ENCODE assay signal across 7 mouse cellular contexts in genomic region chr11:95858528-95859467, GRCm38 (mm10). TPM values are rescaled to one million over a fixed set of nuclear protein-coding genes. Genes with fewer than 3 reads are reported as not detected.
DNase-seq lines count a peak whose midpoint lies in the region; ATAC-seq and TF ChIP-seq lines count a peak whose summit lies in the region.

No protein-coding gene starts in this region.

- peak; percentile 97 for ATAC-seq in intestine, postnatal 0 days
- peak; percentile 99 for ATAC-seq in midbrain, embryonic 12.5 days (ENCODE audit: low FRiP score, low read depth)

- H3K9ac ChIP-seq in intestine, postnatal 0 days (ENCODE audit: low read depth, low read length): peak overlapping the region; percentile 56
- H3K9ac ChIP-seq in midbrain, embryonic 12.5 days (replicated peaks): peak overlapping the region; percentile 63

- H3K36me3 ChIP-seq in embryonic facial prominence, embryonic 10.5 days (replicated peaks): no peaks in the 10 kb centered on the region
- H3K36me3 ChIP-seq in intestine, postnatal 0 days (ENCODE audit: control insufficient read depth, insufficient read depth): no peaks in the 10 kb centered on the region
- no peaks in the 10 kb centered on the region for H3K36me3 ChIP-seq in midbrain, embryonic 12.5 days
- H3K36me3 ChIP-seq in small intestine, adult 2 months (ENCODE audit: control insufficient read depth, insufficient read depth, low read length): peaks cover 3% of the 10 kb centered on the region; the same call in 1 of the 2 replicates

- H3K27me3 ChIP-seq in embryonic facial prominence, embryonic 10.5 days (replicated peaks; ENCODE audit: low read depth, poor library complexity, severe bottlenecking): no peaks in the 10 kb centered on the region
- H3K27me3 ChIP-seq in intestine, postnatal 0 days (replicated peaks; ENCODE audit: control insufficient read depth, insufficient read depth, low read length): no peaks in the 10 kb centered on the region
- H3K27me3 ChIP-seq in midbrain, embryonic 12.5 days: no peaks in the 10 kb centered on the region
- H3K27me3 ChIP-seq in small intestine, adult 2 months (ENCODE audit: control insufficient read depth, insufficient read depth, low read length): no peaks in the 10 kb centered on the region

- H3K4me2 ChIP-seq in intestine, postnatal 0 days (replicated peaks; ENCODE audit: low read depth): peak overlapping the region; percentile 75
- H3K4me2 ChIP-seq in midbrain, embryonic 12.5 days (replicated peaks): peak overlapping the region; percentile 81

- under 1% methylated on average over 58 of the region's 58 CpGs for WGBS in embryonic facial prominence, embryonic 10.5 days
- WGBS in intestine, postnatal 0 days: under 1% methylated on average over 58 of the region's 58 CpGs
- under 1% methylated on average over 58 of the region's 58 CpGs for WGBS in midbrain, embryonic 12.5 days
- under 1% methylated on average over 58 of the region's 58 CpGs for WGBS in small intestine, adult 2 months

- peak; percentile 97 for DNase-seq in adrenal gland, postnatal 10 days
- peak; percentile 98 for DNase-seq in embryonic facial prominence, embryonic 10.5 days (ENCODE audit: low spot score)
- peak; percentile 80 for DNase-seq in gonadal fat pad, adult 2 months (ENCODE audit: low read depth)
- DNase-seq in left cerebral cortex, postnatal 4 days: peak; percentile 99

- TF ChIP-seq POLR2A in small intestine, adult 2 months (IDR thresholded peaks at IDR 0.05; ENCODE audit: low read depth, low read length): peak; percentile 5; the same call in 1 of the 2 replicates

- peak overlapping the region; percentile 83 for H3K27ac ChIP-seq in embryonic facial prominence, embryonic 10.5 days (replicated peaks)
- H3K27ac ChIP-seq in intestine, postnatal 0 days (ENCODE audit: low read depth, low read length): peak overlapping the region; percentile 90
- peak overlapping the region; percentile 92 for H3K27ac ChIP-seq in midbrain, embryonic 12.5 days (replicated peaks)
- H3K27ac ChIP-seq in small intestine, adult 2 months (ENCODE audit: insufficient read depth, low read depth, low read length): peak overlapping the region; percentile 87

- intact Hi-C loops in left cerebral cortex, postnatal 4 days (cut with DNase I): no loop called here

- TF ChIP-seq CTCF in intestine, postnatal 0 days (IDR thresholded peaks at IDR 0.05; ENCODE audit: low read depth): no peak
- TF ChIP-seq CTCF in small intestine, adult 2 months (IDR thresholded peaks at IDR 0.05; ENCODE audit: extremely low read depth, insufficient read length, insufficient replicate concordance, low read depth, low read length): no peak

- H3K9me3 ChIP-seq in embryonic facial prominence, embryonic 10.5 days: no peaks in the 10 kb centered on the region
- H3K9me3 ChIP-seq in intestine, postnatal 0 days (ENCODE audit: control insufficient read depth): no peaks in the 10 kb centered on the region
- H3K9me3 ChIP-seq in midbrain, embryonic 12.5 days: no peaks in the 10 kb centered on the region

- H3K4me1 ChIP-seq in embryonic facial prominence, embryonic 10.5 days: peaks cover 19% of the 10 kb centered on the region
- H3K4me1 ChIP-seq in intestine, postnatal 0 days (replicated peaks; ENCODE audit: control insufficient read depth, insufficient read depth, low read length): no peaks in the 10 kb centered on the region
- peaks cover 15% of the 10 kb centered on the region for H3K4me1 ChIP-seq in midbrain, embryonic 12.5 days
- no peaks in the 10 kb centered on the region; the same call in 1 of the 2 replicates for H3K4me1 ChIP-seq in small intestine, adult 2 months (ENCODE audit: control insufficient read depth, insufficient read depth, insufficient read length, low read length)

- H3K4me3 ChIP-seq in embryonic facial prominence, embryonic 10.5 days: peak overlapping the region; percentile 72
- H3K4me3 ChIP-seq in intestine, postnatal 0 days (ENCODE audit: low read depth, low read length): peak overlapping the region; percentile 64
- peak overlapping the region; percentile 63 for H3K4me3 ChIP-seq in midbrain, embryonic 12.5 days
- peak overlapping the region; percentile 80 for H3K4me3 ChIP-seq in small intestine, adult 2 months (ENCODE audit: low read depth, low read length)

RNA-seq across cellular contexts. Expression of gene Abi3, which starts 16.5 kb away (rescaled TPM):
- total RNA-seq in adrenal gland, postnatal 10 days (2021): 10 to 100 TPM; 11.5 to 14.8 TPM
- 3.7 and 4.1 TPM in 2 replicates for polyA plus RNA-seq in embryonic facial prominence, embryonic 10.5 days (2016; fragmentation: Nextera tagmentation; extraction: Ambion mirVana)
- polyA plus RNA-seq in gonadal fat pad, adult 2 months (2012; rRNA removed): 12.4 and 17.7 TPM in 2 replicates
- 7.5 and 8.1 TPM in 2 replicates for polyA plus RNA-seq in intestine, postnatal 0 days (2015; fragmentation: Nextera tagmentation; extraction: Ambion mirVana)
- total RNA-seq in left cerebral cortex, postnatal 4 days (2021): 1 to 10 TPM; 1.5 to 1.9 TPM
- polyA plus RNA-seq in midbrain, embryonic 12.5 days (2016; fragmentation: Nextera tagmentation; extraction: Ambion mirVana): 1.8 TPM in 2 replicates
- 34.0 and 73.5 TPM in 2 replicates for polyA plus RNA-seq in small intestine, adult 2 months (2012; rRNA removed)

RNA-seq across cellular contexts. Expression of gene Gngt2, which starts 21.8 kb away (rescaled TPM):
- total RNA-seq in adrenal gland, postnatal 10 days (2021): 10 to 100 TPM; 21.9 to 22.9 TPM
- 9.5 and 10.0 TPM in 2 replicates for polyA plus RNA-seq in embryonic facial prominence, embryonic 10.5 days (2016; fragmentation: Nextera tagmentation; extraction: Ambion mirVana)
- polyA plus RNA-seq in gonadal fat pad, adult 2 months (2012; rRNA removed): 5.2 and 12.0 TPM in 2 replicates
- polyA plus RNA-seq in intestine, postnatal 0 days (2015; fragmentation: Nextera tagmentation; extraction: Ambion mirVana): 19.9 and 23.2 TPM in 2 replicates
- 1 to 10 TPM in 1 of 2 experiments, under 1 TPM in 1; 0.72 to 1.8 TPM for total RNA-seq in left cerebral cortex, postnatal 4 days (2021)
- 2.6 and 4.1 TPM in 2 replicates for polyA plus RNA-seq in midbrain, embryonic 12.5 days (2016; fragmentation: Nextera tagmentation; extraction: Ambion mirVana)
- polyA plus RNA-seq in small intestine, adult 2 months (2012; rRNA removed): 2.1 and 4.7 TPM in 2 replicates

RNA-seq across cellular contexts. Expression of gene Phospho1, which starts 34.5 kb away (rescaled TPM):
- 100 to 1,000 TPM; 204 to 243 TPM for total RNA-seq in adrenal gland, postnatal 10 days (2021)
- polyA plus RNA-seq in embryonic facial prominence, embryonic 10.5 days (2016; fragmentation: Nextera tagmentation; extraction: Ambion mirVana): not detected in 2 replicates
- 17.3 and 19.2 TPM in 2 replicates for polyA plus RNA-seq in gonadal fat pad, adult 2 months (2012; rRNA removed)
- polyA plus RNA-seq in intestine, postnatal 0 days (2015; fragmentation: Nextera tagmentation; extraction: Ambion mirVana): 2.6 and 2.9 TPM in 2 replicates
- 1 to 10 TPM; 2.4 to 3.1 TPM for total RNA-seq in left cerebral cortex, postnatal 4 days (2021)
- polyA plus RNA-seq in midbrain, embryonic 12.5 days (2016; fragmentation: Nextera tagmentation; extraction: Ambion mirVana): not detected in 2 replicates
- 236 and 278 TPM in 2 replicates for polyA plus RNA-seq in small intestine, adult 2 months (2012; rRNA removed)

RNA-seq across cellular contexts. Expression of gene B4galnt2, which starts 55.9 kb away (rescaled TPM):
- not detected for total RNA-seq in adrenal gland, postnatal 10 days (2021)
- polyA plus RNA-seq in embryonic facial prominence, embryonic 10.5 days (2016; fragmentation: Nextera tagmentation; extraction: Ambion mirVana): 0.09 and 0.16 TPM in 2 replicates
- polyA plus RNA-seq in gonadal fat pad, adult 2 months (2012; rRNA removed): 21.6 and 41.6 TPM in 2 replicates
- polyA plus RNA-seq in intestine, postnatal 0 days (2015; fragmentation: Nextera tagmentation; extraction: Ambion mirVana): 18.2 and 21.1 TPM in 2 replicates
- total RNA-seq in left cerebral cortex, postnatal 4 days (2021): not detected
- not detected in 2 replicates for polyA plus RNA-seq in midbrain, embryonic 12.5 days (2016; fragmentation: Nextera tagmentation; extraction: Ambion mirVana)
- polyA plus RNA-seq in small intestine, adult 2 months (2012; rRNA removed): 75.7 and 133 TPM in 2 replicates

Comparison
In these comparisons a context has a peak if more than half of its experiments do, and no peak if none do; other contexts are left out.
1. Peak in every context shown above with its lines: DNase-seq, ATAC-seq, H3K4me3 ChIP-seq and H3K27ac ChIP-seq.
2. RNA of gene Phospho1, which starts 34.5 kb away (polyA plus RNA-seq): 236 to 278 TPM in small intestine, adult 2 months; 17.3 to 19.2 TPM in gonadal fat pad, adult 2 months, 2.6 to 2.9 TPM in intestine, postnatal 0 days, not detected in embryonic facial prominence, embryonic 10.5 days and not detected in midbrain, embryonic 12.5 days; every median in the first group is over 10 times any median in the second.